Mouse (Mus musculus) intestine, postnatal 0 days (tissue): ENCODE results near the gene Grap2. TPM values are rescaled to one million over a fixed set of nuclear protein-coding genes. Genes with fewer than 3 reads are reported as not detected.

Experiments
- ATAC-seq: fragments of 200-750 bp; cut with Nextera tagmentation; 2 replicates; pipeline ENCODE4 v1.8.0; 2017; ENCODE audit warnings: mild to moderate bottlenecking, moderate TSS enrichment, moderate library complexity
- H3K27ac ChIP-seq: fragments of 300-500 bp; sonication (generic); 2 replicates; pipeline ENCODE4 v1.5.1; 2014; ENCODE audit warnings: mild to moderate bottlenecking, low read depth, low read length, moderate library complexity
- H3K27me3 ChIP-seq: fragments of 300-500 bp; sonication (generic); replicated peaks from 2 replicates; pipeline ENCODE4 v1.6.1; 2014; ENCODE audit warnings: low read length, mixed read lengths; ENCODE audit not compliant: control insufficient read depth, insufficient read depth
- H3K36me3 ChIP-seq: fragments of 300-500 bp; sonication (generic); 2 replicates; pipeline ENCODE4 v1.6.1; 2014; ENCODE audit warnings: mild to moderate bottlenecking, moderate library complexity; ENCODE audit not compliant: control insufficient read depth, insufficient read depth
- H3K4me1 ChIP-seq: fragments of 300-500 bp; sonication (generic); replicated peaks from 2 replicates; pipeline ENCODE4 v1.6.1; 2014; ENCODE audit warnings: antibody characterized with exemption, low read length, mixed read lengths; ENCODE audit not compliant: control insufficient read depth, insufficient read depth
- H3K4me2 ChIP-seq: fragments of 300-500 bp; sonication (generic); replicated peaks from 2 replicates; pipeline ENCODE4 v1.6.1; 2014; ENCODE audit warnings: low read depth, mild to moderate bottlenecking, moderate library complexity
- H3K4me3 ChIP-seq: fragments of 300-500 bp; sonication (generic); 2 replicates; pipeline ENCODE4 v1.5.1; 2014; ENCODE audit warnings: low read depth, low read length
- H3K9ac ChIP-seq: fragments of 300-500 bp; sonication (generic); 2 replicates; pipeline ENCODE4 v1.6.1; 2014; ENCODE audit warnings: mild to moderate bottlenecking, low read depth, low read length
- H3K9me3 ChIP-seq: fragments of 300-500 bp; sonication (generic); 2 replicates; pipeline ENCODE4 v1.6.1; 2016; ENCODE audit warnings: mixed run types; ENCODE audit not compliant: control insufficient read depth
- CTCF ChIP-seq: sonication (generic); IDR thresholded peaks from 2 replicates; pipeline ENCODE4 v1.5.1; 2016; ENCODE audit warnings: low read depth, mild to moderate bottlenecking, control low read depth, antibody characterized with exemption, moderate library complexity
- WGBS: fragments of 180-500 bp; shearing (Covaris S2); extraction: QIAGEN DNeasy Blood & Tissue Kit; methylation state at CpG from one replicate; pipeline ENCODE4 v1.1.7; 2014; 5-methylcytosine and 5-hydroxymethylcytosine counted together
- polyA plus RNA-seq: library from polyadenylated mRNA; unstranded; fragments of >200 nt; fragmentation: Nextera tagmentation; extraction: Ambion mirVana; gene quantifications from 2 replicates; pipeline ENCODE4 v1.2.1, GENCODE M21; 2015

Grap2 gene
- polyA plus RNA-seq, 1 experiment from 2014 or later: 0.27 TPM

- Histone ChIP-seq H3K36me3 (no peaks in the 10 kb centered on the region), H3K27me3 (no peaks in the 10 kb centered on the region), H3K4me3 (no peak overlapping the region), H3K9me3 (no peaks in the 10 kb centered on the region), H3K27ac (no peak overlapping the region), H3K9ac (no peak overlapping the region), H3K4me2 (no peak overlapping the region), H3K4me1 (no peaks in the 10 kb centered on the region)
- no peak for ATAC-seq
- no peak for TF ChIP-seq CTCF
- 62% methylated on average over 6 of the region's 6 CpGs for WGBS
These were observed 54.1 kb downstream of the Grap2 start for GRCm38 (mm10) chr15:80626472-80626871.

DNA sequence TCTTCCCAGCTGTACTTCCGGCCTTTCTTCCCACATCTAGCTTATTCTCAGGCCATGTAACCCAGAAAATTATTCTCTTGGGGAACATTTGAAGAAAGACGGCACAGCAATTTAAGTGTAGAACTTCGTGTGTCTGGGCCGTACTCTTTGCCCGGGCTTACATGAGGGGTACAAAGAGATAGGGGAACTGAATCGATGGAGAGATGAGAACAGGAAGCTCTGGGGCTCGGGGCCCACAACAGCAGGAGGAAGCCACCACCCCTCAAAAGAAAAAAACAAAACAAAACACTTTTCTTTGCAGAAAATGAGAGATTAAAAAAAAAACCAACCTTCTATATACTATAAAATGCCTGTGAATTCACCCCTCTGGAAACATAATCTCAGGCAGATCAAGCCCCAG is 57.8 kb downstream of the Grap2 start:
- no peaks in the 10 kb centered on the region for H3K9me3 ChIP-seq
- no peak overlapping the region for H3K9ac ChIP-seq
- no peak overlapping the region for H3K27ac ChIP-seq
- no peaks in the 10 kb centered on the region for H3K36me3 ChIP-seq
- H3K4me1 ChIP-seq: no peaks in the 10 kb centered on the region
- ATAC-seq: no peak
- H3K27me3 ChIP-seq: no peaks in the 10 kb centered on the region
- no peak for TF ChIP-seq CTCF
- no peak overlapping the region for H3K4me3 ChIP-seq
- WGBS: 76% methylated on average over 7 of the region's 7 CpGs
- no peak overlapping the region for H3K4me2 ChIP-seq

GRCm38 (mm10) chr15:80630711-80631110 is 58.3 kb downstream of the Grap2 start:
- Histone ChIP-seq H3K4me3 (no peak overlapping the region), H3K4me1 (no peaks in the 10 kb centered on the region), H3K9ac (no peak overlapping the region), H3K27ac (no peak overlapping the region), H3K36me3 (no peaks in the 10 kb centered on the region), H3K9me3 (no peaks in the 10 kb centered on the region), H3K4me2 (no peak overlapping the region), H3K27me3 (no peaks in the 10 kb centered on the region)
- 55% methylated on average over 14 of the region's 14 CpGs for WGBS
- ATAC-seq: no peak
- no peak for TF ChIP-seq CTCF

DNA sequence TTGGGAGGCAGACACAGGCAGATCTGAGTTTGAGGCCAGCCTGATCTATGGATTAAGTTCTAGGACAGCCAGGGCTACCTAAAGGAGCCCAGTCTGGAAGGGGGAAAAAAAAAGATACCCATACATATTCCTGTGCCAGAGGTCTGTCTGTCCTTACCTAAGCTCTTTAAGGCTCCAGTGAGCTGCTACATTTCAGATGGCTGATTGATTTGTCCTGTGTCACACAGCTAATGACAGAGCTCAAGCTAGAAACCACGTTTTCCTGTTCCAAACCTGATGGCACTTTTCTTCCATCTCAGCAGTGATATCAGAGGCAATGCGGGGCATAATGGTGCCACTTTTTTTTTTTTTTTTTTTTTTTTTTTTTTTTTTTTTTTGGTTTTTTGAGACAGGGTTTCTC is 58.9 kb downstream of the Grap2 start:
- Histone ChIP-seq H3K4me2 (no peak overlapping the region), H3K27me3 (no peaks in the 10 kb centered on the region), H3K9ac (no peak overlapping the region), H3K4me1 (no peaks in the 10 kb centered on the region), H3K27ac (no peak overlapping the region), H3K36me3 (no peaks in the 10 kb centered on the region), H3K4me3 (no peak overlapping the region), H3K9me3 (no peaks in the 10 kb centered on the region)
- WGBS: 75% methylated on average over 2 of the region's 2 CpGs
- ATAC-seq: no peak
- no peak for TF ChIP-seq CTCF

GRCm38 (mm10) chr15:80632280-80632893 is 60.0 kb downstream of the Grap2 start:
- H3K4me2 ChIP-seq: no peak overlapping the region
- WGBS: 85% methylated on average over 13 of the region's 13 CpGs
- no peaks in the 10 kb centered on the region for H3K36me3 ChIP-seq
- no peak overlapping the region for H3K4me3 ChIP-seq
- no peaks in the 10 kb centered on the region for H3K4me1 ChIP-seq
- no peak overlapping the region for H3K9ac ChIP-seq
- no peaks in the 10 kb centered on the region for H3K9me3 ChIP-seq
- H3K27me3 ChIP-seq: no peaks in the 10 kb centered on the region
- H3K27ac ChIP-seq: no peak overlapping the region
- TF ChIP-seq CTCF: no peak
- no peak for ATAC-seq

- ATAC-seq: no peak
- H3K9me3 ChIP-seq: no peaks in the 10 kb centered on the region
- H3K36me3 ChIP-seq: no peaks in the 10 kb centered on the region
- no peak overlapping the region for H3K4me3 ChIP-seq
- H3K9ac ChIP-seq: no peak overlapping the region
- peaks cover 8% of the 10 kb centered on the region; the same call in 1 of the 2 replicates for H3K4me1 ChIP-seq
- no peak overlapping the region for H3K4me2 ChIP-seq
- TF ChIP-seq CTCF: peak; percentile 79
- WGBS: 46% methylated on average over 11 of the region's 11 CpGs
- H3K27me3 ChIP-seq: no peaks in the 10 kb centered on the region
- H3K27ac ChIP-seq: no peak overlapping the region
These were observed 62.2 kb downstream of the Grap2 start for GRCm38 (mm10) chr15:80634391-80635193.
